Mouse (Mus musculus) CD8-positive naive resting alpha-beta T cell, adult 57 days (primary cell): ENCODE results near the gene Tsku. TPM values are rescaled to one million over a fixed set of nuclear protein-coding genes. Genes with fewer than 3 reads are reported as not detected.

Experiments
- total RNA-seq: library from RNA; stranded (reverse); gene quantifications from one replicate; pipeline ENCODE4 v1.2.4, GENCODE M21; 2023

Gene Tsku
- total RNA-seq, result not detected

GRCm38 (mm10) chr7:98361063-98361652, at the start of gene Tsku:
Tsku (minus strand) TSS chr7:98361328.

GRCm38 (mm10) chr7:98321083-98321482, 40.0 kb downstream of the Tsku start, which contains the start of gene Acer3:
Acer3 (minus strand) TSS chr7:98321208.

Other genes starting within 250 kb of the Tsku start
- 8.0 TPM for gene Myo7a, start 241.8 kb downstream of the Tsku start, total RNA-seq
- gene Omp, start 215.8 kb downstream of the Tsku start, total RNA-seq, result not detected
- 0.73 TPM for gene Capn5, start 183.1 kb downstream of the Tsku start, total RNA-seq
- not detected for gene B3gnt6, start 161.8 kb downstream of the Tsku start, total RNA-seq
- gene Acer3, start 40.1 kb downstream of the Tsku start, total RNA-seq, result 7.1 TPM
- gene Gucy2d, start 79.1 kb upstream of the Tsku start, total RNA-seq, result not detected
- gene Lrrc32, start 128.0 kb upstream of the Tsku start, total RNA-seq, result 0.73 TPM